Mouse (Mus musculus): ENCODE results near the gene Klf13.
A peak's percentile ranks its signal among the peaks of the same experiment; 100 is the strongest.

The Klf13 gene

DNA sequence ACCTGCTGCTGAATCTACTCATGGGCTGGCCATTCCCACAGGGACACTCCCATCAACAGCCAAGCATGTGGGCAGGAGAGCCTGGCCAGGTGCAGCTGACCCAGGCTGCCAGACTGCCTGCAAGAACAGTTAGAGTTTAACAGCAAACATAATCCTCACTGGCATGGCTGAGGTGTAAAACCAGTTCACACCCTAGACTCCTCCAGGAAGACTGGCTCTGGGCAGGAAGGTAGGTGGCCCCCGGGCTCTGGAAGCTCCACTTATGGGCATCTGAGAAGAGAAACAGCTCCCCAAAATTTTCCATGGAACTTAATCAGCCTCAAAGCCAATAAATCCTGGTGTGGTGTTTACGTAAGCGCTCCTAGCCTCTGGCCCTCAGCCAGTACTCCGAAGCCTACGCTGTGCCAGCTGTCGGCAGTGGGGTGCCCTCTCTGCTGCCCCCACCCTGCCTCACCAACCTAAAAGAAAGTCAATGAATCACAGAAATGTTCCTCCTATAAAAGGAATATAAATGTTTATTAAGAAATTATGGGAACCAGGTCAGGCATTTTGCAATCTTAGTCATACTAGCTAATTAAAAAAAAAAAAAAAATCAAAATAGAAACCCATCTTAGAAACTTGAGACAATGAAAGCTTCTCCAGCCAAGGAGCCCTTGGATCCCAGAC is 13.8 kb downstream of the Klf13 start:
- peak; percentile 49 for DNase-seq

DNA sequence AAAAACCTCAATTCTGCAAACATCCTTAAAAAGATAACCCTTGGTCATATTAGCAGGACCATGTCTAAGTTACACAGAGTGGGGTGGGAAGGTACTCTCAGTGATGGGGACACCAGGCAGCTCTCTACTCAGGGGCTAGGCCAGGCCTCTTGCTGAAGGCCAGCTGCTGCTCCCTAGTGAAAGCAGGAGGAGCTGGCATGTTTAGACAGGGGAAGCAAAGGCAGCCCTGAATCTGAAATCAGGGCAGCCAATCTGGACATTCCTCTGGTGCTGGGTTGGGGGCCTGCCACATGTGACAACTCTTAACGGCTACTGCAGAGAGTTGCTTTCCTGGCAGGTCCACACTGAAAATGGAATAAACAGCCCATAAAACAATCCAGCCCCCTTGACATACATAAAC is 14.6 kb downstream of the Klf13 start:
- DNase-seq = no peak

DNA sequence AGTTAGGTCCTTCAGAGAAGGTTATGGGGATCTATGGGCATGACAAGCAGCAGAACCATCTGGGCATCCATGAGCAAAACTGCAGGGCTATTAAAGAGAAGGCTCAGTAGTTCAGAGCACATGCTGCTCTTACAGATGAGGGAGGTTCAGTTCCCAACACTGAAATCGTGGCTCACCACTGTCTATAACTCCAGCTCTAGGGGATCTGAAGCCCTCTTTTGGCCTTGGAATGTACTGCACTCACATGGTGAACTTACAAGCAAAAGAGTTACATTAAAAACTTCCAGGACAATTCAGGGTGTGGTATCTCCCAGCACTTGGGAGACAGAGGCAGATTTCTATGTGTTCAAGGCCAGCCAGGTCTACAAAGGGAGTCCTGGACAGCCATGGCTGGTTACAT is 15.7 kb downstream of the Klf13 start:
- no peak for DNase-seq

DNA sequence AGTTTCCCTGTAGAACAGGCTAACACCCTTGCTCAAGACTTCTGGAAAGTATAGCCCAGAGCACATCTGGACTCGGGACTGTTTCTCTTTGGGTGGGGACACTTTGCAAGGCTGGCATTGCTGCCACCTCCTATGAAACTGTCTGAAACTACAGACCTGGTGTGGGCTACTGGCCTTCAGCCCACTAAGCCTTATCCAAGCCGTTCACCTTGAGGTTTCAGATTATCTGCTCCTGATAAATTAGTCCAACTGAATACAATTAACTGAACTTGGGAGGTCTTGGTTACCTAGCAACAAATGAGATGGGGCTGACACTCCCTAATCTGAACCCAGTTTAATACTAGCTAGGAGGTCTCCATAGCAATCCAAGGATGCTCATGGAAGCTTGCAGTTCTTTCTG is 16.1 kb downstream of the Klf13 start:
- no peak for DNase-seq

DNA sequence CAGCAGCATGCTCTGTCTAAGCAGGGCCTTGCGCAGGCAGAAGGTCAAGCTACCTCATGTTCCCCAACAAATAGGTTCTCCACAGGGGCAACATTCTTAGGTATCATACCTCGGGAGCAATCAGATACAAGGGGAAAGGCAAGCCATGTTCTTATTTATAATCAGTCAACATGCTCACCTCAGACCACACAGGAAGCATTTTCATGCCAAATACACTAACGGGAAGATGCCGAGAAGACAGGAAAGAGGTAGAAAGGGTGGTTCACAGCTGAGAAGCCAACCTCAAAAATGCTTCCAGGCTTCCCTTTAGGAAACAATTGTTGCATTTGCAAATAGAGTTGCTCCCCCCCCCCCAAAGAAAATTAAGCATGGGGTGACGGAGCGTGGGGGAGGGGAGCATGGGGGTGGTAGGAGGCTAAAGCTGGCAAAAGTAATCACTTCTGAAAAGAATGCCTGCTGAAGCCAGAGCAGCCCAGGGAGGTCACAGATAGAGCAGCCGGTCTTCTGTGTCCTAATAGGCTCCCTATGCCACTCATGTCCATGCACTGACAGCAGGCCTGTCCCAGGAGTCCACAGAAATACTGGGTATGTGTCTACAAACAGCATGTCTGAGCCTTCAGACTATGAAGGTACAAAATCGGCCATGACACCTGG is 16.7 kb downstream of the Klf13 start:
- no peak for DNase-seq

DNA sequence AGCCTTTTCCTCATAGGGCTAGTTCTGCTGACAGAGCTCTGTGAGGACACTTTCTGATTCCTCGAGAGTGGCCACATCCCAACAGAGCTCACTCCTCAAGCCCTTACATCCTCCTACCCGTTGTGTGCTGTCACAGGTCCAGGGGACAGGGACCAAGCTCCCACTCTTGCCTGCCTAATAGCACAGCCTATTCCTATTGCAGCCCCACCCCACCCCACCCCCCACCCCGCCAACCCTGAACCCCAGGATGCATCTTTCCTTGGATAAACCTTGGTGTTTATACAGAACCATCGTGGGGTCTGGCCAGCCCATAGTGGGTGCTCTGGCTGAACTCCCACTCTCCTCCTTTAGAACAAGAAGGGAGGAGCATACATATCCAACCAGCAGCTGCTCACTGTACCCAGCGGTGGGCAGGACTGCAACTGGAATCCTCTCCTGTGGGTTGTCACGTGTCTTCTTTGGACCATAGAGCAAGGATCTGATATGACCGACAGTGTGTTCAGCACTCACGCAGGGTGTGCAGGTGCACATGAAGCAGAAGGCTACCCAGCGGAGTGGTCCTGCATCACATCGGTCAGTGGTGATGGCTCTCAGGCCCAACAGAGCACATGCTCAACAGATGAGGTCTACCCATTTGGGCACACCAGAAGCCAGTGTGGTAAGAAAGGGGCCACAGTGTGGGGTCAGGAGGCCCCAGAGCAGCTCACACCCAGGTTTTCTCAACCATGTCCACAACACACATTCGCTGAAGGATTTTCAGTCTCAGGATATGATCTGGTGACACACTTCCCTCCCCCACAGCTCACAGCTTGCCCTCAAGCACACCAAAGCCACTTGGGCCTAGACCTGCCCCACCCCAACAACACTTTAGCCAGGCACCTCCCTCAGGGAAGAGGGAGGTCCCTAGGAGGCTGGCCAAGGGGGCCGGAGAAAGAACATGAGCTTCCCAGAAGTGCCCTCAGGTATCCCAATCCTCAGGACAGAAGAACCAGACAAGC is 19.6 kb downstream of the Klf13 start:
- no peak for DNase-seq

DNA sequence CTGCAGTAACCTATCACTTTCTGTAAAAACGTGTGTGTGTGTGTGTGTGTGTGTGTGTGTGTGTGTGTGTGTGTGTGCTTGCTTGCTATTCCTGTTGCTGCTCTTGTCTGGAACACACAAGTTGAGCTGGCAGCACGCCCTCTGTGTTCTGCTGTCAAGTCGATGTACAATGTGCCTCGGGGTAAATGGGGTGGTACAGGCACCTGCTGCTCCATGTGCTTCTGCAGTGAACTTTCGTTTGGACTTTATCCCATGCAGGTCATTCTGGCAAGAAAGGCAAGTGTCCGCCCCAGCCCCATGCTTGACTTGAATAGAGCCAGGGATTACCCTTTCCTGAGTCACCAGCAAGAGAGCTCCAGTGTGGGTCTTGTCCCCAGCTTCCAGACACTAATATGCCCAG is 21.0 kb downstream of the Klf13 start:
- peak; percentile 59 for DNase-seq

DNA sequence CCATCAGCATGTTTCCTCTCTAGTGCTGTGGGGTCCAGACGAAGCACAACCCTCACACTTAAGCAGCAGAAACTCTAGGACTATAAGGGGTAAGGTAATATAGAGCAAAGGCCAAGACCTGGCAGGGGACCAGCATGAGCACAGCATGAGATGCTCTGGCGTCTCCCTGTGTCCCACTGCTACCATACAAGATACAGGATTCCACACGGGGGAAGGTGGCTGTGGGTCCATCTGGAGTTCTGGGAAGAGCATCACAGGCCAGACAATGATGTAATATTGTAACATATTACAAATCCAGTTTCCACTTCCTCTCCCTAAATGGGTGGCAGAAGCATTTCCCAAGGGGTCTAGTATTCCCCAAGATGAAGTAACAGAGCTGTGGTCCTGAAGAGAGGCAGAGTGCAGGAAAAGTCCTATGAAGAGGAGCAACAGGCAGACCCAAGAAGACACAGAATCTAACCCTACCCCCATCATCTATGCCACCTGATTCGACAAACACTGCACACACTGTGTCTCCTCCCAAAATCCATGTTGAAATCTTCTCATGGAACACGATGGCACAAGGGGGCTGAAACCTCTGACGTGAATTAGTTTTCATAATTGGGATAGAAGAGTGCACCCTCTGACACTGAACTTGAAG is 22.3 kb downstream of the Klf13 start, which contains the start of gene E030018B13Rik:
E030018B13Rik (plus strand) TSS at position 590 of the 640 bp plus-strand sequence.
- DNase-seq = no peak

DNA sequence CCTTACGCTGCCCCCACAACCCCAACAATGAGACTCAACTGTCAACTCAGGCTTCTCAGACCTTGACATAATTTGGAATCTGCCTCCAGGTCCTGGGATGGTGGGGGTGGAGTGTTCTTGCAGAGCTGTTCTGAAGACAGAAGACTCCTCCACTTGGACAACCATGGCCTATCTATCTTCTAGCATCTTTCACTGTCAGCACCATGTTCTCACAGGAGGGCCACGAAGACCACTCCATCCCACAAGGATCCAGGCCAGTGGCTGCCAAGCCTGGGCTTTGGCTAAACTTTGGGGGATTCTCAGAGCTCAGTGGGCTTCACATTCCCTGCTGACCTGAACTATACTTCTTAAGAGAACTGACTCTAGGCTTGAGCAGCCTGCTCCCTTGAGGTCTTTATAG is 23.8 kb downstream of the Klf13 start:
- no peak for DNase-seq

DNA sequence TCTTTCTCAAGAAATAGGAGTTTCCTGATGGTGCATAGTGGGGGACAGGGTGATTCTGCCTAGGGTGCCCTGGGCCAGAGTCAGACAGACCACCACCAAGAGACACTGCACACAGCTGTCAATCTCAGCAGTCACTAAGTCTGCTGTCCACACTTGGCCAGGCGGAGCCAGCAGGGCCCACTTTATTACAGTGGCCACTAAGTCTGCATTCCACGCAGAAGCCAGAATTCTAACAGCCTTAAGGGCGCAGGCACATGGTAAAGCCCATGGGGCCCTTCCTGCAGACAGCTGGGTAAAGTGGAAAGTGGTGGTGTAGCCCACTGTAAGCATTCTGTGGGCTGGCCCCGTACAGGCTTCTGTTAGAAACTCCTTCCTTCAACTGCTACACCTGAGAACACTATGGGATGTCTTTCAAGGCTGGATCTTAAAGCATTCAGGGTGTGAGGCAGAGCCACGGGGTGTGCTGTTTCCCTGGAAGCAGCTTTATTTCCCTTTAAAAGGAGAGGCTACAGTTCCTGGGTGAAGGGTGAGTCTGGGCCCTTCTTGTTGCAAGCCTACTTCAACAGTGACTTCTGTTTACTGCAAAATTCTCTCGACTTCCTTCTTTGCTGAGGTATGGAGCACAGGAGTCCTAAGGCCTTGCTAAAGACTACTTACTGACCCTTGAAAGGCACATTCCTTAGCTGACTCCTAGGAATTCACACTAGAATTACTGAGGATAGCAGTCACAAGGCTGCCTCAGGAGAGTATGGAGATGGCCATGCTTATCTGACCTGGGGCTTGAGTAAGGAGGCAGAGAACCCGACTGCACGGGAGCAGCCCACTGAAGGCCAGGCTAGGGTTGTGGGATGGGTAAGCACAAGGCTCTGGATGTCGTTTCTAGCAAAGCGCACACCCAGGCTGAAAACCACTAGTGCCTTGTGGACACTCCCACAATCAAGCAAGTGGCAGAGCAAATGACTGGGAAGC is 24.7 kb downstream of the Klf13 start:
- no peak for DNase-seq

DNA sequence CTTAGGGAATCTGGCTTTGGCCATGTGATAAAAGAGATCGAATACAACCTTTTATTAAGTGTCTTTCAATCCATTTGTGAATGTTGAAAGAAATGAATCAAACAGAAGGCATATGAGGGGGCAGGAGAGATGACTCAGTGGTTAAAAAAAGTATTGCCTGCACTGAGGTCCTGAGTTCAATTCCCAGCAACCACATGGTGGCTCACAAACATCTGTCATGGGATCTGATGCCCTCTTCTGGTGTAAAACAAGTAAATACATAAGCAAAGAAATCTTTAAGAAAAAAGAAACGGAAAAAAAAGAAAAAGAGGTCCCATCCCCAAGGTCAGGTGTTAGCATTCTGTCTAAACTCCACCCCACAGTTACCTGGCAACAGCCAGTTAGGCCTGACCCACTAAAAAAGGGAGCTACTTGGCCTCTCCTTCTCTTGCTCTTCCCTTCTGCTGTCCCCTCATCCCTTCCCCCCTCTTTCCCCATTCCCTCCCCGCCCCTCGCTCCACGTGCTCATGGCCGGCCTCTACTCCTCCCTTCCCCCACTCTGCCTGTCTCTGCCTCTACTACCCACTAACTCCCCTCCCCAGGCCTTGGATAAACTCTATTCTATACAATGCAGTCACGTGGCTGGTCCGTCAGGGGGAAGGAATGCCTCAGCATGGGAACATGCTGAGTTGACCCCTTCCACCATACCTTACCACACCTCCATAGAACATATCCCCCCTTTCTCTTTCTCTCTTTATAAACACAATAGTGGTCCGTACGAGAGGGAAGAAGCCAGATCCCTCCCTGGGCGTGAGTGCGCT is 25.6 kb downstream of the Klf13 start:
- DNase-seq = no peak

DNA sequence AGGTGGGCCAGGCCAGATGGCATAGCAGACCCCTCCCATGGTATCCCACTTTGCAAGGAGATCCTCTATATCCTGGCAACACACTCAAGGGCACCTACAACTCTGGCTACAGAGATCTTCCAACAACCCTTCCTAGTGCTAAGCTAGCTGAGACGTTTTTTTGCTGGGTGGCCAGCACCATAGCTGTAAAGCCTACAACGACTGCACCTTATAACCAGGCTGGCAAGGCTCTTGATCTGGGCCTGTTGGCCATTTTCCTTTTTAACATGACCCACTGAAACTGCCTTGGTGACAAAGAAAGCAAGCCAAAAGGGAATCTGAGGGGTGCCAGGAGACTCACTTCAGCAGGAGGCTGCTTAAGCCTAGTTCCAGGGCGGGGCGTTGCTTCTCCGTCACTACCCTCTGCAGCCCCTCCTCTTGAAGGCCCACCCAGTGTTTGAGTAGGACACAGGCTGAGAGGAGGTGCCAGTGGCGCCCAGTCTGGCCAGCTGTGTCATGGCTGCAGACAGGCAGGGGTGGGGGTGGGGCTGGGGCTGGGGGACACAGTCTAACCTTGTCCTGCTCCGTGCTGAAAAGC is 26.4 kb downstream of the Klf13 start:
- no peak for DNase-seq

DNA sequence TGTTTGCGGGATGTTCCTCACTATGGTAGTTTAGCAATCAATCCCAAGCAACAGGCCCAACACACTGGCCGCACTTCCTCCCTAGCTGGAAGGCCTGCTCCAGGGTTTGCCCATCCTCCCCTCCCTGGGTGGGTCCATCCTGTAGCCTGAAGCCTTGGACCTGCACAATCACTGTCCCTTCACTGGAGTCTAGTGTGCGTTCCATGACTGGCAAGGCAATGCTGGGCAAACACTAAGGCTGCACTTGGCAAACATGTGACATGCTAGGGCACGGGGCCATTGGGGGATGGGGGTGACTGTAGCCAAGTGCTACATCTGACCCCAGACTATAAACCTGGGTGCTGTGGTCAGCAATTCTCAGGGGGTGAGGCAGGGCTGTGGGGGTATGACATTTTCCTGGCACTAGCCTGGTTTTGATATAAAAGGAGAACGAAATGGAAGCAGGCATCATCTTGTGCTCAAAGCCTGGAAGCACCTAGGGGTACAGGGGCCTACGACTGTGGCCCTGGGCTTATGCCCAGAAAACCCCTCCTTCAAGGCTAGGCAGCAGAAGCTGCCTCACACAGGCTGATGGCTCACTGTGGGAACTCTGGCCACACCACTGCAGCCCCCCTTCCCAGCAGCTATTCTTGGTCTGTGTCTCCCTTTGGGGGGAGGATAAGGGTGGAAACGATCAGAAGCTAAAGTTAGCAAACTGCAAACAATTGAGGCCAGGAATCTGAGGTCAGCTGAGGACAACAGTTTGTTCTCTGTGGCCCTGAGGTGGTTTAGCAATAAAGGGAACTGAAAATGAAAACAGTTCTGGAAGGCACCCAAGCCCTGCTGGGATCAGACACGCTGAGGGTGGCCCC is 27.1 kb downstream of the Klf13 start:
- no peak for DNase-seq

DNA sequence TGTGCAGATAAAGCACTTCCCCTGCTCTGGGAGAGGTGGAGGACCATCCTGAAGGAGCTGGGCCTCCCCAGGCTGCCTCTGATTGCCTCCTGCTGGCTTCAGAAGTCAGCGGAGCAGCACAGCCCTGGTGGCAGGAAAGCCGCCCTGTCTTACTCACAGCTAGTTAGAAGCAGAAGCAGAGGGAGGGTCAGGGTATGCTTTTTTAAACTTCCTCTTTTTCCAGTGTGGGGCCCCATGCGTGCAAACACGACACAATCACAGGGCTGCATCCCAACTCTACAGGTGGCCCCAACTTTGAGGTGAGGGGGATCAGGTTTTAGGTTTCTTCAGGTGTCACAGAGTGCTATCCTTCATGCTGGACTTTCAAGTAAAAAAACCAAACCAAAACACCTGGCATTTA is 27.8 kb downstream of the Klf13 start:
- no peak for DNase-seq

DNA sequence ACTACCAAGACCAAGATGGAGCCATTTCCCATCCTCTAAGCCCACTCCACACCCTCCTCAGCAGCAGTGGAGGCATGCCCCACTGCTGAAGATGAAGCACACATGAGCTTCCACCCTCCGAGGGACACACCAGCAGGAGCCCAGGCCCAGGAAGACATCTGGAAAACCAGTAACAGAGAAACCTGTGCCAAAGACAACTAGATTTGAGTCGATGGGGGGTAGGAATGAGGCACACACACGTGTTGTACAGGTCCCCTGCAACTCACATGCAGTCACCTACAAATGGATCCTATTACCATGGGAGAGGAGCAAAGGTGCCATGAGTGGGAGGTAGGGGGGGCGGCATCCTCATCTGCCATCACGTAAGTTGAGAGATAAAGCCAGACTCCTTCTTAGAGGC is 28.5 kb downstream of the Klf13 start:
- DNase-seq = no peak

DNA sequence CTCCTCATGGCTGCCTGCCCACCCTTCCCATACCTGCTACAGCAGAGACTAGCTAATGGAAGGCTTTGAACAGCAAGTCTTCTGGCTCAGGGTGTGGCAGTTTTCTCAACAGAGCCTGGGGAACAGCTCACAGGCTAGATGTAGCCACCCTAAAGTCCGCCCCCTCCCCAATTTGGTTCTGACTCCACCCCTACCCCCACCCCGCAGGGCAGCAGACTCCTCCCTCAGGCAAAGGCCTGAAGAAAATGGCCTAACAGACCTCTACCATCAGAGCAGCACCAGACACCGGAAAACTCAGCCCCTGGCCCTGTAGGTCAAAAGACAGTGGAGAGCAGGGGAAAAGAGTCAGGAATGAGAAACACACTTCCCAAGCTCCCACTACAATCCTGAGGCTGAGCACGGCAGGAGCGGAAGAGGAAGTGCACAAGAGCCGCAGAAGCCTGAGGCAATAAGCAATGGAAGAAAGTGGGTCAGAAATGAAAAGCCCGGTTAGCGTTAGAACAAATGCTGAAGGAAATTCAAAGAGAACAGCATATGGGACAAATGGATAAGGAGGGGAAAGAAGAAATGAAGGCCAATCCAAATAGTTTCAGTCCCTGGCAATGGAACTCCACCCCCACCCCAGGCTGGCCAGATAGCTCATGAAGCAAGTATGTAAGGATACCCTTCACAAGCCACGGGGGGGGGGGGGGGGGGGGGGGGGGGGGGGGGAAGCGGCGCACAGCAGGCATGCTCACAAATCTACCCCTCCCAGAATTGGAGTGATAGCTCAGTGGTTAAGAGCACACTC is 30.0 kb downstream of the Klf13 start:
- DNase-seq = no peak

DNA sequence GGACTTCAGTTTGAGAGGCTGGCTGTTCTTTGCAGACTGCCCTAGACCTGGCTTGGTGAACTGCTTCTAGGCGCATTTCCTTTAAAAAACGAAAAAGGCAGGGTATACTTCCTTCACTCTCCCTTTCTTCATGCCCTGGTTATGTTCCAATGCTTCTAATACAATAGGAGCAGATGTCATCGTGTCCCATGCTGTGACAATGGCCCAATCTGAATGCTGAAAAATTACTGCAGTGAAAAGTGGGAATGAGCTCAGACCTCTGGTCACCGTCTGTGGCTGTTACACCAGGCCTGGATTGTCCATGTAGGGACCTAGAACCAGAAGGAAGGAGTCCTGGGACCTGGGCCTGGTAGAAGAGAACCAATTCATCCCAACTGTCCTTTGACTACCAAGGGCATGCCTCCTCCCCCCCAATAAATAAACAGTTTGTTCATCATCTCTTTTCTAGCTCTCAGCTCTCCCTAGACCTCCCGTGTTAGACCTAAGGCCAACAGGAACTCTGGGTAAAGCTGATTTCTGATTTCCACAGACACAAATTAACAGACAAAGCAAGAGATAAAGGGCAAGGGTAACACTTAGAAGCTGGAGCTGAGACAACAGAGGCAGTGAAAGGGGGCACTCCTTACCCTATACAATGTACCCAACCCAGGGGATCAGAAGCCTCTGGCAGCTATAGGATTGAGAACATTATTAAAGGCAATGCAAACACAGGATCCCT is 30.8 kb downstream of the Klf13 start:
- DNase-seq = no peak

DNA sequence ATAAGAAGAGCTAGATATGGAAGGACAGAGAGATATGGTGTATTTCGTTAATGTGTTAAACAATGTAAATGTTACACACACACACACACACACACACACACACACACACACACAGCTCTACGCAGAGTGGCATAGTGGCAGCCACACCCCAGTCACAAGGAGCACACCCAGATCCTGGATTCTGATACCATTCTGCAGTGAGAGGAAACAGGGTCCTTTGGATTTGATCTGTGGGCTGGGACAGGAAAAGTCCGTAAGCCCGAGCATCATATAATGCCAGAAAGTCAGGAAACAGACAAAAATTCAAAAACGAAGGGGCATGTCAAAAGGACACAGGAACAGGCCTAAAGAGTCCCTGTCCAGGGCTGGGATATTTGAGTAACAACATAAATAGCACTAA is 33.1 kb downstream of the Klf13 start:
- no peak for DNase-seq
